Comparison of ENCODE assay signal across 8 mouse cellular contexts in genomic region chr3:96526013-96526762, GRCm38 (mm10). TPM values are rescaled to one million over a fixed set of nuclear protein-coding genes. Genes with fewer than 3 reads are reported as not detected.
DNase-seq lines count a peak whose midpoint lies in the region; ATAC-seq lines count a peak whose summit lies in the region.
"Had no signal": no experiment of that assay in that cellular context is flagged by ENCODE, and none has a peak within 500 bp of the region (broad histone marks: within the 10 kb centered on the region; RNA-seq: fewer than 3 reads in every experiment).

No protein-coding gene starts in this region.

- DNase-seq in midbrain, embryonic 10.5 days (ENCODE audit: low spot score) = no peak
- DNase-seq in hindbrain, embryonic 10.5 days (ENCODE audit: low spot score) = no peak
- DNase-seq in liver, embryonic 11.5 days (ENCODE audit: low spot score) = no peak
- no peak for DNase-seq in lung, adult 18-20 months
- DNase-seq in cerebellum, adult 9-11 months = no peak

- H3K27ac ChIP-seq in midbrain, embryonic 10.5 days (replicated peaks) = no peak overlapping the region
- H3K27ac ChIP-seq in midbrain, embryonic 13.5 days = no peak overlapping the region
- no peak overlapping the region for H3K27ac ChIP-seq in hindbrain, embryonic 10.5 days
- no peak overlapping the region for H3K27ac ChIP-seq in liver, embryonic 11.5 days (ENCODE audit: low read depth, low read length)
- H3K27ac ChIP-seq in stomach, embryonic 15.5 days = no peak overlapping the region

- no peak overlapping the region for H3K4me2 ChIP-seq in midbrain, embryonic 13.5 days (replicated peaks)
- peak overlapping the region; percentile 71 for H3K4me2 ChIP-seq in liver, embryonic 11.5 days
- H3K4me2 ChIP-seq in stomach, embryonic 15.5 days = no peak overlapping the region

- peak overlapping the region; percentile 59; the same call in 1 of the 2 replicates for H3K4me3 ChIP-seq in midbrain, embryonic 10.5 days
- H3K4me3 ChIP-seq in midbrain, embryonic 13.5 days (replicated peaks) = no peak overlapping the region
- peak overlapping the region; percentile 61 for H3K4me3 ChIP-seq in hindbrain, embryonic 10.5 days
- no peak overlapping the region for H3K4me3 ChIP-seq in liver, embryonic 11.5 days (ENCODE audit: low read depth, low read length)
- H3K4me3 ChIP-seq in stomach, embryonic 15.5 days (replicated peaks) = no peak overlapping the region

- WGBS in midbrain, embryonic 10.5 days = 71% methylated on average over 11 of the region's 11 CpGs
- 72% methylated on average over 11 of the region's 11 CpGs for WGBS in midbrain, embryonic 13.5 days
- WGBS in hindbrain, embryonic 10.5 days = 72% methylated on average over 11 of the region's 11 CpGs
- WGBS in liver, embryonic 11.5 days = 68% methylated on average over 10 of the region's 11 CpGs
- WGBS in stomach, embryonic 15.5 days = 67% methylated on average over 11 of the region's 11 CpGs

- no peak; the same call in 1 of the 2 replicates for ATAC-seq in midbrain, embryonic 13.5 days
- no peak for ATAC-seq in liver, embryonic 11.5 days (replicated peaks; ENCODE audit: low FRiP score)
- 0 out of 2 replicates have a peak, but pooled peaks have one; percentile 47 for ATAC-seq in stomach, embryonic 15.5 days (ENCODE audit: insufficient read depth, low FRiP score, low read depth)

- no peaks in the 10 kb centered on the region for H3K36me3 ChIP-seq in midbrain, embryonic 10.5 days
- H3K36me3 ChIP-seq in midbrain, embryonic 13.5 days = no peaks in the 10 kb centered on the region
- no peaks in the 10 kb centered on the region for H3K36me3 ChIP-seq in hindbrain, embryonic 10.5 days
- H3K36me3 ChIP-seq in liver, embryonic 11.5 days (ENCODE audit: control insufficient read depth, insufficient read depth, low read length) = no peaks in the 10 kb centered on the region
- H3K36me3 ChIP-seq in stomach, embryonic 15.5 days = no peaks in the 10 kb centered on the region

- peaks cover 25% of the 10 kb centered on the region for H3K4me1 ChIP-seq in midbrain, embryonic 10.5 days
- peaks cover 9% of the 10 kb centered on the region for H3K4me1 ChIP-seq in midbrain, embryonic 13.5 days (replicated peaks)
- peaks cover 36% of the 10 kb centered on the region for H3K4me1 ChIP-seq in hindbrain, embryonic 10.5 days (replicated peaks)
- peaks cover 4% of the 10 kb centered on the region; the same call in 1 of the 2 replicates for H3K4me1 ChIP-seq in liver, embryonic 11.5 days (replicated peaks; ENCODE audit: control insufficient read depth, insufficient read depth, low read length)
- peaks cover 7% of the 10 kb centered on the region for H3K4me1 ChIP-seq in stomach, embryonic 15.5 days

- peaks cover 63% of the 10 kb centered on the region for H3K27me3 ChIP-seq in midbrain, embryonic 10.5 days (ENCODE audit: low read depth, poor library complexity, severe bottlenecking)
- H3K27me3 ChIP-seq in midbrain, embryonic 13.5 days = peaks cover 37% of the 10 kb centered on the region
- H3K27me3 ChIP-seq in hindbrain, embryonic 10.5 days (ENCODE audit: insufficient read depth, poor library complexity, severe bottlenecking) = peaks cover 57% of the 10 kb centered on the region
- H3K27me3 ChIP-seq in liver, embryonic 11.5 days (replicated peaks; ENCODE audit: control insufficient read depth, insufficient read depth, low read length) = peaks cover 51% of the 10 kb centered on the region
- peaks cover 32% of the 10 kb centered on the region for H3K27me3 ChIP-seq in stomach, embryonic 15.5 days (replicated peaks)

- no peak overlapping the region for H3K9ac ChIP-seq in midbrain, embryonic 13.5 days (replicated peaks)
- no peak overlapping the region for H3K9ac ChIP-seq in liver, embryonic 11.5 days (ENCODE audit: low read depth, low read length)
- no peak overlapping the region for H3K9ac ChIP-seq in stomach, embryonic 15.5 days

- no peaks in the 10 kb centered on the region for H3K9me3 ChIP-seq in midbrain, embryonic 10.5 days (replicated peaks)
- no peaks in the 10 kb centered on the region for H3K9me3 ChIP-seq in midbrain, embryonic 13.5 days
- H3K9me3 ChIP-seq in hindbrain, embryonic 10.5 days = no peaks in the 10 kb centered on the region
- no peaks in the 10 kb centered on the region for H3K9me3 ChIP-seq in liver, embryonic 11.5 days (ENCODE audit: control insufficient read depth, low read length)
- no peaks in the 10 kb centered on the region for H3K9me3 ChIP-seq in stomach, embryonic 15.5 days

RNA-seq across cellular contexts. Expression of gene Hfe2, which starts 1.2 kb away (rescaled TPM):
- polyA plus RNA-seq in midbrain, embryonic 10.5 days (2016; fragmentation: Nextera tagmentation; extraction: Ambion mirVana) = 1.5 and 2.1 TPM in 2 replicates
- polyA plus RNA-seq in midbrain, embryonic 13.5 days (2015; fragmentation: Nextera tagmentation; extraction: Ambion mirVana) = 0.62 and 0.76 TPM in 2 replicates
- polyA plus RNA-seq in hindbrain, embryonic 10.5 days (2016; fragmentation: Nextera tagmentation; extraction: Ambion mirVana) = 0.89 and 2.2 TPM in 2 replicates
- 0.19 and 0.32 TPM in 2 replicates for polyA plus RNA-seq in liver, embryonic 11.5 days (2014; fragmentation: Nextera tagmentation; extraction: Ambion mirVana)
- polyA plus RNA-seq in stomach, embryonic 15.5 days (2015; fragmentation: Nextera tagmentation; extraction: Ambion mirVana) = 0.72 and 0.78 TPM in 2 replicates

RNA-seq across cellular contexts. Expression of gene Txnip, which starts 31.6 kb away (rescaled TPM):
- polyA plus RNA-seq in midbrain, embryonic 10.5 days (2016; fragmentation: Nextera tagmentation; extraction: Ambion mirVana) = 31.5 and 41.7 TPM in 2 replicates
- polyA plus RNA-seq in midbrain, embryonic 13.5 days (2015; fragmentation: Nextera tagmentation; extraction: Ambion mirVana) = 52.2 and 57.6 TPM in 2 replicates
- 36.3 and 38.1 TPM in 2 replicates for polyA plus RNA-seq in hindbrain, embryonic 10.5 days (2016; fragmentation: Nextera tagmentation; extraction: Ambion mirVana)
- polyA plus RNA-seq in liver, embryonic 11.5 days (2014; fragmentation: Nextera tagmentation; extraction: Ambion mirVana) = 41.1 and 44.0 TPM in 2 replicates
- polyA plus RNA-seq in stomach, embryonic 15.5 days (2015; fragmentation: Nextera tagmentation; extraction: Ambion mirVana) = 140 and 159 TPM in 2 replicates

RNA-seq across cellular contexts. Expression of gene Gm16253, which starts 50.6 kb away (rescaled TPM):
- polyA plus RNA-seq in midbrain, embryonic 10.5 days (2016; fragmentation: Nextera tagmentation; extraction: Ambion mirVana) = 0.62 and 1.6 TPM in 2 replicates
- polyA plus RNA-seq in midbrain, embryonic 13.5 days (2015; fragmentation: Nextera tagmentation; extraction: Ambion mirVana) = 0.81 and 1.7 TPM in 2 replicates
- 0.55 and 0.93 TPM in 2 replicates for polyA plus RNA-seq in hindbrain, embryonic 10.5 days (2016; fragmentation: Nextera tagmentation; extraction: Ambion mirVana)
- 0.49 and 1.0 TPM in 2 replicates for polyA plus RNA-seq in liver, embryonic 11.5 days (2014; fragmentation: Nextera tagmentation; extraction: Ambion mirVana)
- polyA plus RNA-seq in stomach, embryonic 15.5 days (2015; fragmentation: Nextera tagmentation; extraction: Ambion mirVana) = 1.6 and 1.8 TPM in 2 replicates
- polyA plus RNA-seq: large intestine, adult 2 months had no signal

Comparison
In these comparisons a context has a peak if more than half of its experiments do, and no peak if none do; other contexts are left out.
1. H3K4me3 ChIP-seq: peak in midbrain, embryonic 10.5 days (single experiment) and hindbrain, embryonic 10.5 days (single experiment); none in midbrain, embryonic 13.5 days (single experiment), liver, embryonic 11.5 days (single experiment) and stomach, embryonic 15.5 days (single experiment).